Mouse (Mus musculus) heart, adult 9 months (tissue): ENCODE measurements around the gene Nfatc2ip.

Experiments used
- DNase-seq, 2 experiments: peaks; one replicate each; pipeline ENCODE4 v3.0.0; 2022; ENCODE audit warnings: low spot score in 2 of 2

Nfatc2ip gene

GRCm38 (mm10) chr7:126355847-126356597 is 40.5 kb downstream of the Nfatc2ip start:
- DNase-seq: no peak

- DNase-seq: no peak
Observed at GRCm38 (mm10) chr7:126354738-126355614, 41.6 kb downstream of the Nfatc2ip start.

- no peak for DNase-seq
Observed at GRCm38 (mm10) chr7:126353994-126354365, 42.6 kb downstream of the Nfatc2ip start.

- DNase-seq: no peak
Observed at GRCm38 (mm10) chr7:126353251-126353993, 43.1 kb downstream of the Nfatc2ip start.

GRCm38 (mm10) chr7:126351419-126351951 is 45.1 kb downstream of the Nfatc2ip start:
- no peak for DNase-seq

- no peak for DNase-seq
Observed at GRCm38 (mm10) chr7:126350748-126351418, 45.7 kb downstream of the Nfatc2ip start.

- DNase-seq: no peak
Observed at GRCm38 (mm10) chr7:126348293-126348692, 48.2 kb downstream of the Nfatc2ip start.

- DNase-seq: no peak
Observed at GRCm38 (mm10) chr7:126347098-126347497, 49.4 kb downstream of the Nfatc2ip start.

GRCm38 (mm10) chr7:126345969-126346368 is 50.6 kb downstream of the Nfatc2ip start:
- DNase-seq: no peak

- DNase-seq: no peak
Observed at GRCm38 (mm10) chr7:126345557-126345956, 51.0 kb downstream of the Nfatc2ip start.

- DNase-seq: no peak
Observed at GRCm38 (mm10) chr7:126340896-126341295, 55.6 kb downstream of the Nfatc2ip start.

- DNase-seq: peak in 1 of 2 experiments; percentile 5
Observed at GRCm38 (mm10) chr7:126340206-126340618, 56.3 kb downstream of the Nfatc2ip start.

- DNase-seq: no peak
Observed at GRCm38 (mm10) chr7:126339521-126339971, 57.0 kb downstream of the Nfatc2ip start.

- no peak for DNase-seq
Observed at GRCm38 (mm10) chr7:126338906-126339305, 57.6 kb downstream of the Nfatc2ip start.

- DNase-seq: no peak
Observed at GRCm38 (mm10) chr7:126335556-126335955, 61.0 kb downstream of the Nfatc2ip start.
